Mouse (Mus musculus) adrenal gland, postnatal 36 days (tissue): Measurements from ENCODE around the gene Ppp1r1b. TPM values are rescaled to one million over a fixed set of nuclear protein-coding genes. Genes with fewer than 3 reads are reported as not detected.

Experiments used
- DNase-seq, 2 experiments: peaks; one replicate each; pipeline ENCODE4 v3.0.0; 2021; ENCODE audit warnings: mixed read lengths in 1 of 2
- total RNA-seq, 2 experiments: library from RNA; stranded (reverse); gene quantifications; 2 replicates each; pipeline ENCODE4 v1.2.3; 2021

The Ppp1r1b gene
- total RNA-seq, 2 experiments from 2014 or later, result not detected

DNA sequence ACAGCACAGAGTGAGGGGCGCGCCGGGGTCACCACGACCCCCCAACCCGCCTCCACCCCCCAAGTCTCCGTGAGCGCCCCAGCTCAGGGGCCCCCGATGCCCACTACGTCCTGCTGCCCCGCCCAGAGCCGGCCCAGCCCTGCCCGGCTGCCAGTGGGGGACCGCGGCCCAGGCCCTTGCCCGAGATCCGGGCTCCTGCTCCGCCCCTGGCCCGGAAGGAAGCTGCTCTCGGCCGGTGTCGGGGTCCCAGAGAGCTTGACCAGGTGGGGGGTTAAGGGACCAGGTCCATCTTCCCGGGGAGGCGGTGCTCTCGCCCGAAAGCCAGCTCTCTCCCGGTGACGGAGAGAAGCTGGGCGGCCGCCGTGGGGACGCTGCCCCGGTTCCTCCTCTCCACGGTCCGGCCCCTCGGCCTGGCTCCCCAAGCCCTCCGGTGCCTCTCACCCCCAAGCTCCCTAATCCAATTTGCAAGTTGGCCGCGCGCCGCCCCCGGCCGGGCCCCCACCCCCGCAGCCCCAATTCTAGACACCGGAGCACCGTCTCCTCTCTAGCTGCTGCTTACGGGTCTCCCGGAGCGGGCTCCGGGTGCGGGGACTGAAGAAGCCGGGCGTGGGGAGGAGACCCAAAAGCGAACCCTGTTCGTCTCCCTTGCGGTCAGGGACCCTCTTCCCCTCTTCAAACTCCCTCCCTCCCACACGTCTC lies 19.7 kb upstream of the Ppp1r1b start:
- DNase-seq, result no peak

DNA sequence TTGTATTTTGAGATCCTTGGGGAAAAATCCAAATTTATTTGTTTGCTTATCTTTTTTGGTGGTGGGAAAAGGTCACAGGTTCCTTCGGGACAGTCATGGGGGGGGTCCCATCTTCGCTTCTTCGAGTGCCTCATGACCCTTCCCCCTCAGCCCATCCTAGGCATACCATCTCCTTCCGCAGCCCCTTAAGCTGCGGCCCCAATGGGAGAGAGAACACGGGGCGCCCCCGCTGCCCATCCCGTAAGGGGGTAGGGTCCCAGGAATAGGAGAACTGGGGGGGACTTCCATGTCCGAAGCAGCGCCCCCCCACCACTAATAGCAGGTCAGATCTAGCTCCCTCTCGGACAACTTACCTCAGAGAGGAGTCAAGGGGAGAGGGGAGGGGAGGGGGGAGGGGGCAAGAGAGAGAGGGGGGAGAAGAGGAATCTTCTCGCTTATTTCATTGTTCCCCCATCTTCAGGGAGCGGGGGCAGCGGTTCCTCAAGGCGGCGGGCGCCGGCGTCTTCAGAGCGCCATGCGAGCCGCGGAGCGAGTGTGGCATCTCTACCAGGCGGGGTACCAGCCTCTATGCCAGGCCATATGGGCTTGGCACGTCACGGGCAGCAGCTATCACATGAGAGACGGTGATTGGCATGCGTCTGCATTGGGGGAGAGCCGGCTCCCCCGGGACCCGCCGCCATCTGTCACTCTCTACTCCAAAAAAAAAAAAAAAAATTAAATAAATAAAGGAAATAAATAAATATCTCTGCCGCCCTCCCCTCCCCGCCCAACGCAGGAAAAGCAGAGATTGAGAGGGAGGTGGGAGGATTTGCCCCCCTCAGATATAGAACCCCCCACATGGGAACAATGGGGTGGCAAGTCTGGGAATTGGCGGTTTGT lies 18.9 kb upstream of the Ppp1r1b start, which contains the start of gene Neurod2:
Gene Neurod2 (minus strand): TSS at position 568 of the 879 bp plus-strand sequence.
- no peak for DNase-seq

DNA sequence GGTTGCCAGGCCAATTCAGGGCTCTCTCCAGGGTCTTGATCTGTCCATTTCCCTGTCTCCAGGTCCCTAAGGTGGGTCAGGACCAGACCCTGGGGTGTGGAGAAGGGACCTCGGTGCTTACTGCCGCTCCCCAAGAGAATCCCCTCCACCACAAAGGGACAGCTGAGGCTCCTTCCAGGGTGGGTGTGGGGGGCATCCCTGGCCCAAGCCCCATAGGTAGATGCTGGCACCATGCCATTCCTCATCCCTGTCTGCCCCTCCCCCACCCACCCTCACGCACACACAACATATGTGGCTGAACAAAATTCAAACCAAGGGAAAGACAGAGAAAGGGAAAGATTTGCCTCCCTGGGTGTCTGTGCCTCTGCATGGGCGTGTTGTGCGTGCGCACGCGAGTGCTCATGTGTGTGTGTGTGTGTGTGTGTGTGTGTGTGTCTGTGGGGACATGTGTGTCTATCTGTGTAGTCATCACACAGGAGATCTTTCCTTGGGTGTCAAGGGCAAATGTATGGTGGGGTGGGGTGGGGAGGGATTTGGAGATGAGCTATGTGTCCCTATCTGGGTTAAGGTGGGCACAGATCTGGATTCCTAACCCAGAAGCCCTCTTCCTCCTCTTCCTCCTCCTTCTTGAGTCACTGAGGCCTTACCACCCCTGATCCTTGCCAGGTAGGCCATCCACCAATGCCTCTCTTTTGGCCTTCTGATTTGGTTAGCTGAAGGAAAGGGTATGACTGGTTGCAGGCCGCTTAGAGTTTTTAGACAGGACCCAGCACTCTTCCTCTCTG lies 18.1 kb upstream of the Ppp1r1b start:
- no peak for DNase-seq

DNA sequence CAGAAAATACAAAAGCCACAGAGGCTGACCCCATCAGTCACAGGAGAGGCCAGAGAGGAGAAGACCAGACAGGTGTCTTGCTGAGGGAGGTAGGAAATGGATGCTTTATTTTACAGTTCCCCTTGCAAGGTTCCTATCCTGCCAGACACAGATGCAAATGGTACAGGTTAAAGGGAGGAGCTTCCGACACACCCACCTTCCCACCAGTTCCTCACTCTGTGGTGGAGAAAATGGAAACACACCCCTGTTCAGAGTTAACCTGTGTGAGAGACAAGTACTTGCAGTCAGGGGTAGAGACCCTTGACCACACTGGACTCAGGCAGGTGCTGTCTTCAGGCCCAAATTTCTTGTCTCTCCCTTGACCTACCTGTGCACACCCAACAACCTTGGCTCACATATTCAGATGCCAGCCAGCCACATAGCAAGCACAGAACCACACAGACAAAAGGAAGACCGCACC lies 17.4 kb upstream of the Ppp1r1b start:
- DNase-seq, result no peak

DNA sequence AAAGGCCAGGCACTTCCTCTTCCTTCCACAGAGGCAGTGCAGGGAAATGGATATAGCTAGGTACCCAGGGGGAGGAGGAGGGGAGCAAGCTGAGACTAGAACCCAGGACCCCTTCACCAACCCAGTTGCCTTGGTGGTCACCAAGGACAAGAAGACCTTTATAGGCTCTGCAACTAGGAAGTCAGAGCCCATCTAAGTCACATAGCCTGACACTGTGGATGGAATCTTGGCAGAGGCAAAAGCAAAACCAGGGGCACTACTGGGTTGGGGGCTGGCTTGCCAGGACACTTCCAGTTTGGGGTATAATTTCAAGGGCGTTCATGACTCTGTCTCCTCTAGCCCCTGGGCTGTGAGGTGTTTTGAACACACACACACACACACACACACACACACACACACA lies 16.8 kb upstream of the Ppp1r1b start:
- no peak for DNase-seq

DNA sequence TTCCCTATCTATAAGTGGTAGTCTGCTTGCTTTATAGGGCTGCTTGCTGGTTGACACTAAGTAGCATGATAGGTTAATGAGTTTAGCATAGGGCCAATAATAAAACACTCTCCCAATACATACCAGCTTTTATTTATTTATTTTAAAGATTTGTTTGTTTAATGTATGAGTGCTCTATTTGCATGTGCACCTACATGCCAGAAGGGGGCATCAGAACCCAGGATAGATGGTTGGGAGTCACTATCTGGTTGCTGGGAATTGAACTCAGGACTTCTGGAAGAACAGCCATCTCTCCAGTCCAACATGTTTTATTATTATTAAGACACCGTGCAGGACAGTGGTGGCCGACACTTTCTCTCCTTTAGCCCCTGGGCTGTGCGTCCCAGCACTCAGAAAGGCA lies 16.0 kb upstream of the Ppp1r1b start:
- DNase-seq, result no peak

DNA sequence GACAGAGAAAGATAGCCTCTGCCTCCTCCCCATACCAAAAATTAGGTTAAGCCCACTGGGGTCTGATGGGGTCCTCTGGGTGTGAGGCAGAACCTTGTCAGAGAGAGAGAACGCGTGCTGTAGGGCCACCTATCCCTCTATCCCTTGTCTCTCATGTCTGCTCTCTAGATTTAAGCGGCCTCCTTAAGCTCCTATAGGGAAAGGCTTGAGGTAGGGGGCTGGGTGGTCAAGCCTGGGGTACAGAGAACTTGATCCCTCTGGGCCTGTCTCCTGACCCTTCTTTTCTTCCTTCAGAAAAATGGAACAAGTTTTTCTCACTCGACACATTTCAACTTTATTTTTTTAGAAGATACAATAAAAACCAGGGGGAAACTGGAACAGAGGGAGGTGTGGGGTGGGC lies 15.4 kb upstream of the Ppp1r1b start:
- no peak for DNase-seq

DNA sequence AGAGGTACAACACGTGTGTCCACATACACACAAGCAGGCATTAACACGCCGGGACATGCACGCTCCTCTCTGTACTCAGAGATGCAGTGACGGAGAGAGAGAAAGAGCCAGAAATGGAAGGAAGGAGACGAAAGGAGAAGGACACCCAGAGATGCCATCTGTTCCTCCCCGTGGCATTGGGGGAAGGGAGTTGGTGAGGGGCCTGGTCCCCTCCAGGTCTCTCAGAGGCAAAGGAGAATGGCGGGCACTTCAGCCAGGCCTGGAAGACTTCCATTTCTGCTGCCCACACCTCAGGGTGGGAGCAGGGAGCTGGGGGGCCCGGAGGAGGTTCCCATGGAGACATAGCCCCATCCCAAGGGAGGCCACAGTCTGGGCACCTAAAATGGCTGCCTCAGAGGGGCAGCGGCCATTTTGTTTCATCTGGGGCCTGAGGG lies 14.9 kb upstream of the Ppp1r1b start:
- DNase-seq, result no peak

DNA sequence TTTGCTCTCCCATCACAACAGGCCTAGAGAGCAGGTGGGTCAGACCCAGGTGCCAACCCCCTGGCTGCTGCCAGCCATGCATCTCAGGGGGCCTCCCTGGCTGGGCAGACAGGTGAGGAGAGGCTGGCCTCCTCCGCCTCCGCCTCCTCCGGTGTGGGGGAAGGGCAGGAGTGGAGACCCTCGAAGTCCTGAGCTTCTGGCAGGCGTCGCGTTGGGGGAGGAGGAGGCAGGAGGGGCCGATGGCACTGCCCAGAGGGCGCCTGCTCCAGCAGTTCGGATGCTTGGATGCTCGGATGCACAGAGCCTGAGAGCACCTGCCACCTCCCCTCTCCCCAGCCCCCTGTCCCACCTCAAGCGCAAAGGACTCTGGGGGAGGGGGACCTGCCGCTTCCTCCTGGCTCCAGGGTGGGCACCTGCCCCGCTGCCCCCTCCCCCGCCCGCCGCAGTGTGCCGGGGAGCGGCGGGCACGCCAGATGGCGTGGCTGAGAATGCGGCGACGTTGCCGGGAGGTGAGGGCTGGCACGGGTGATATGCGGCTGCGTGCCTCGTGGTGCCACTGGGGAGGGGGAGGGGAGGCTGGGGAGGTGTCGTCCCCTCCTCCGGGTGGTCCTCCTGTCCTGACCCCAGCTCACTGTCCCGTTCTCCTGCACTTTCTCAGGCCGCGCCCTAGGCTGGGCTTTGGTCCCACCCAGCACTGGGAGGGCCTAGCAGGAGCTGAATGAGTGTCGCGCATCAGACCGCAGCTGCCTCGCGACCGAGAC lies 14.0 kb upstream of the Ppp1r1b start:
- no peak for DNase-seq

DNA sequence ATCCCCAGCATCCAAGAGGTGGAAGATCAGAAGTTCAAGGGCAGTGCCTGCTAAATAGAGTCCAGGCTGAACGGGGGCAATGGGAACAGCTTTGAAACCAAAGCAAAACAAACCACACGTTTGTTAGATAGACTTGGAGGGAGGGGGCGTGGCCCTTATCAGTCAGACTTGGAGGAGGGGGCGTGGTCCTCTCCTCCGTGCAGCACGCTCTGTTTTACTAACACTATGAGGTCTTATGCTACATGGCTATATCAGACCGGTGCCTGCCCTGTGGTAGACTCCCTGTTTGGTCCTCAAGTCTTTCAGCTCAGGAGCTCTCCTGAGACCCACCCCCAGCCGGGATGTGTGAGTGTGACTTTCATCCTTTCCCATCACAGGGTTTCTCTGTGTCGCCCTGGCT lies 13.0 kb upstream of the Ppp1r1b start:
- DNase-seq, result no peak

DNA sequence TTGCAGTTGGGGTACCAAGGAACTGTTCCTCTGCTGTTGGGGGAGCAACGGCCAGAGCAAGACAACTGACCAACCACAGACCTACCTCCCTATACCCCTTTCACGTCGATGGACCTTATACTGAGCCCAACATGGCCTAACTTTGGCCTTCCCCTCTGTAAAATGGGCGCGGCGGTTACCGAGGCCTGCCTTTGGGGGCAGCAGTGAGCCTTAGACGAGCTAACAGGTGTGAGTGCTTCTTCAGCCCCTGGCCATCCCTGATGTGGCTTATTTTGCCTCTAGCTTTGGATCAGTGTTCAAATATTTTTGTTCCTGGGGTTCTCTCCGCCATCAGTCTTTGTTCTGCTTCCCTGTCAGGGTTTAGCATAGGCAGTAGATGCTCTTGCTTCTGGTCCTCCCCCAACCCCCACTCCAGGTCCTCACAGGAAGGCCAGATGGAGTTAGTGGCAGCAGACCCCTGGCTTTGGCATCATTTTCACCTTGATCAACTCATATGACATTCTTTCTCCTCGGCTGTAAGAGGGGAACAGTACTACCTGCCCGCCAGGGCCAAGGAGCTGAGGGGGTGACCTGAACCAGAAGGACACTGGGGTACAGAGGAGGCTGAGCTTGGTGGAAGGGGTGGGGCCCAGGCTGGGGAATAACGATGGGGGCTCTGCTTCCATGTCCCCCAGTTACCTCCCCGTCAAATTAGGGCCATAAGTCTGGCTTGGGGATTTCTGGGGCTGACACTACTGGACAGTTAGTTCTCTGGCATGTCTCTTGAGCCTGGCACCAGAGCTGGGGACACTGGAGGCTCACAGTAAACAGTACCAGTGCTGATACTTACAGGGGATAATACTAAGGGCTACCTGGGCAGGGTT lies 11.7 kb upstream of the Ppp1r1b start:
- no peak for DNase-seq

DNA sequence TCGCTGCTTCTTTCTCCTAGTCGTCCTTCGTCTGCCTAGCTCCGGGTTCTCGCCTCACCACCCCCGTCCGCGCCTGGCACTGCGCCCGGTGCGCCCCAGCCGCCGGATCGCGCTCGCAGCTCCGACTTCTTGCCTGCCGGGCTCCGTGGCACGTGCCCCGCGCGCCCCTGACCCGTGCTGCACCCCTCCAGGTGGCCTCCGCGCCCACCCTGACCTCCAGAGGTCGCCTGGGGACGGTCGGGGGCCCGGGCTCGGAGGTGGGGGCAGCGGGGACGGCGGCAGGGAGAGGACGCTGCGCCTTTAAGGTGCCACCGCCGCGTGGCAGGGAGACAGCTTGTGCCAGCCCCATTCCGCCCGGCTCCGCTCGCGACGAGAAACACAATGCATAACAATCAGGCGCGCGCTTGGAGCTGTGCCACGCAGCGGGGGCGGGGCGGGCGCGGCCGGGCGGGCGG lies 9.7 kb upstream of the Ppp1r1b start:
- peak; percentile 59 to 72 for DNase-seq

DNA sequence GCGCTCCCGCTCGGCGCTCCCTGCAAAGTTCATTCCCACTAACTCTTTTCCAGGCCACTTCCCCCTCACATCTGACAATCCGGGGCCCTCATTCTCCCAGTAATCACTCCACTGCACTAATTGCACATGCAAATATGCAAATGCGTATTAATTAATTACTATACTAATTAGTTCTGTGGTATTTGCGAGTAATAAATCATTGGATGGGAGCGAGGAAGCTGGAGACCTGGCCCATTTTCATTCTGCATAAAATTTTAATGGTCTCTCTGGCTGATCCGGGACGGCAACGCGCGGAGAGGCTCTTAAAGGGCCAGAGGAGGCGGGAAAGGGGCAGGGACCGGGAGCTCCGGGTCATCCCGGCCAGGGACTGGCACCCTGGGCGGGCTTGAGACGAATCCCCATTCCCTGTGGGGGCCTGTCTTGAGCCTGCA lies 9.1 kb upstream of the Ppp1r1b start:
- DNase-seq, result peak in 1 of 2 experiments; percentile 36

DNA sequence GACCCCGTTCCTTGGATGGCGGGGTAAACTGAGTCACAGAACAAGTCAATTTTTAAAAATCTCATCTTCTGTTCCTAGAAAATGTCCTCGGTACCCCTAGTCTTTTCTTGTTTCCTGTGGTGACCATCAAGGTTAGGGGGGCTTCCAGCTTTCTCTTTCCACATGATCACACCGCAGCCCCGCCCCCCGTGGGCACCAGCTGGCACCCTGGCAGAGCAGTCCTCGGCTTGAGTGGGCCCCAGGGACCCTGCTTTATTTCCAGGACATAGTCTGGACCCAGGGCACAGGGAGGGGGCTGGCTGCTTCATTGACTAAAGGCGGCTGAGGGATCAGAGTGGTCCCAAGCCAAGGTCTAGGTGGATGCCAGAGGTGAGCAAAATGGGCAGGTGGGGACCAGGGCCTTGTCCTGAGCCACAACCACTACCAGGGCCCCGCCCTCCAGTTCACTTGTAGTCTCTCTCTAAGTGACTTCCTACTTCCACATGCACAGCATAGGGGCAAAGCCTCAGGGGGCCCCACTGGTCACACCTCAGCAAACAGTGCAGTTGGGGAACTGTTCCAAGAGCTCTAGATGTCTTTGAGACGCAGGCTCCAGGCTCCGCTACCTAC lies 8.4 kb upstream of the Ppp1r1b start:
- DNase-seq, result no peak

DNA sequence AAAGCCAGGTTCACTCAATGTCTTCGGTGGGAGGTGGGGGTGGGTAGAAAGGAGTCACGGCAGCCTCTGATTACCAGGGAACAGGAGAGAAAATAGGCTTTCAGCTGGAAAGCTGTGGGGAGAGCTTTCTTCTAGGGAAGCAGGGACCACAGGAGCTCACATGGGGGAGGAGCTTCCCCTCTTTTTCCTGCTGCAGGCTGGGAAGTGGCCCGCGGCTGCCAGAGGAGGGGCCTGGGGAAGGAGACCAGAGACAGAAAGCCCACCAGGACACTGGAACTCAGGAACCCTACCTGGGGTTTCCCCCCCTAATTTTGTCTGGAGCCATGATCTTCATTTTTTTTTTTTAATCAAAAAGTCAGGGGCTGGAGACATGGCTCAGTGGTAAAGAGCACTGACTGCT lies 7.6 kb upstream of the Ppp1r1b start:
- no peak for DNase-seq

DNA sequence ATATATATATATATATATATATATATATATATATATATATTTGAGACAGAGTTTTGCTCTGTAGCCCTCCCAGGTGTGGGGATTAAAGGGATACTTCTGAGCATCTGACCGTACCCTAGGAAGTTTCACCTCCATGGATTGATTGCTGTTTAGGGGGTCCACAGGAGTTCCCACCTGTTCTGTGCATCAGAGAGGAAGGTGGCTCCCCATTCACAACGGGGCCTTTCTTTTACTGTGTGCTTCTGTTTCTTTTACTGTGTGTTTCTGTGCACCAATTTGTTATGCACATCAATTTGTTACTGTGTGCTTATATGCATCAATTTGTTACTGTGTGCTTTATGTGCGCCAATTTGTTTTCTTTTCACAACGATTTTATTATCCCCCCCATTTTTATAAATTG lies 7.0 kb upstream of the Ppp1r1b start:
- no peak for DNase-seq

DNA sequence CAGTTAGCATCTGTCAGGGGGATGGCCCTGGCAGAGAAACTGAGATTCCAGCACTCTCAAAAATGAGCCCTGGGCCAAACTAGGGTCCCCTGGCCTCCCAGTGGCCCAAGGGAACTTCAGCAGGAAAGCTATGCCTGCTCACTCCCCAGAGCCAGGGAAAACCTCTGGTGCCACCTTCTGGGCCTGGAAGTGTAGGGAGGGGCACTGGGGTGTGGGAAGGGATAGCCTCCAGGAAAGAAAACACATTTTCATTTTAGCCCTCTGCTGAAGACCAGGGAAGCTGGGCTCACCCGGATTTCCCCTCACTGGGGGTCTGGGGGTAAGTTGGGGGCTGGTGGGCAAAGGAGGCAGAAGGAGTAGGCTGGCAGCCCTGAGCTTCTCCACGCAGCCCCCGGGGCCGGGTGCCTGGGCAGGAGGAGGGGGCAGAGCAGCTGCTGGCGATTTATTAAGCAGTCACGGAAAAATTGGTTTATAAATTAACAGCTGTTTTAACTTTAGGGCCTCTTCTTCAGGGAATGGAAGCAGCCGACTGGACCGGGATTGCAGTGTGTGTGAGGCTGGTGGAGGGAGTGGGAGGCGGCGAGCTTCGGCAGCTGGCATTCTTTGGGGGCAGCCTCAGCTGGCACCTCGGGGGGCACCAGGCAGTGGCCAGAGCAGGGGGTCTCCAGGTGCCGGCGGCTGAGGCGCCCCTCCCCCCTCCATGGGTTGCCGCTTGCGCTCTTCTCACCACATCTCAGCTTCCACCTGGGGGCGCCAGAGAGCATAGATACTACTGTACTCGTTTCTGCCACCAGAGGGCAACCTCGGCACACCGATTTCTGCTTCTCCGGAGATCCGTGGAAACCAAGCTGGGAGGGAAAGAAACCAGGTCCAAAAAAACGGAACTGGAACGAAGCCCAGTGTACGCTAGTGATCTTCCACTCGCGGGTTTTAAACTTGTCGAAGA lies 5.9 kb upstream of the Ppp1r1b start:
- peak; percentile 92 for DNase-seq

DNA sequence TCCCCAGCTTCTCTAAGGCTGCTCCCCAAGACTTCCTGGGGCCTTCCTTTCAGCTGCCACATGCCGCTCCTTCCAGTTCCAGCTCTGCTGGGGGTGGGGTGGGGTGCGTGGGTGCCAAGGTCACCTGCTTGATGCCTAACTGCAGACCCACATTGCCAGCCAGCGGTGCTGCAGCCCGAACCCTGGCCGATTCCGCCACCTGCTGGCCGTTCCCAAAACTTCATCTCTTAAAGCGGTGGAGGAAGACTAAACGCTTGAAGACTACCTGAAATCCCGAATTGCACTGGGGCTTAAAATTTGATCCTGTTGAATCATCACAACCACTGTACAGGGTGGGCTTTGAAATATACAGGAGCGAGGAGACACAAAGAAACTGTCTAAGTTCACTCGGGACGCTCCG lies 3.0 kb upstream of the Ppp1r1b start:
- peak; percentile 86 to 87 for DNase-seq

DNA sequence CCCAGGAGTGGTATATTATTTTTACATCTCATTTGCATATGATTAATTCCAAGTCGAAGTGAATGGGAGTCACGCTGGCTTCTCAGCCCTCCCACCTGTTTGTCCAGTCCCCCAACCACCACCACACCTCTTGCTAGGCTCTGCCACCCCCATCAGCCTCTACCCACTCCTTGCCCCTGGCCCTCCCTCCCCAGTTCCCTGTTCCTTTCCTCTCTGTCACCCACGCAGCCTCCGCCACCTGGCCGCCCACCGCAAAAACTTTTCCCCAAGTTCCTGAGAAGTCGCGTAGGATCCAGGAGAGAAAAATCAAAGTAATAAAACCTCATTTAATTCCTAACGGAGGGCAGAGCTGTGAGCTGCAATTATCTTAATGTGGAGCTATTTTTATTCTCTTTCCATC lies 2.0 kb upstream of the Ppp1r1b start:
- no peak for DNase-seq
